In genomic region chr8:11911639-11912450, GRCm38 (mm10) we compare ENCODE assay signal across 9 mouse cellular contexts.
DNase-seq lines count a peak whose midpoint lies in the region; ATAC-seq and TF ChIP-seq lines count a peak whose summit lies in the region.
"Had no signal": no experiment of that assay in that cellular context is flagged by ENCODE, and none has a peak within 500 bp of the region (broad histone marks: within the 10 kb centered on the region; RNA-seq: fewer than 3 reads in every experiment).

No protein-coding gene starts in this region.

- no peak overlapping the region for H3K9ac ChIP-seq in midbrain, embryonic 11.5 days (ENCODE audit: low read length)
- H3K9ac ChIP-seq in liver, embryonic 16.5 days (ENCODE audit: low read depth, low read length) = no peak overlapping the region
- 0 out of 2 replicates have a peak overlapping the region, but pooled peaks have one; percentile 11 for H3K9ac ChIP-seq in midbrain, embryonic 13.5 days (replicated peaks)
- H3K9ac ChIP-seq: limb, embryonic 12.5 days had no signal

- ATAC-seq in midbrain, embryonic 11.5 days (ENCODE audit: low FRiP score) = no peak
- no peak for ATAC-seq in liver, embryonic 16.5 days (ENCODE audit: low read depth)
- no peak for ATAC-seq in midbrain, embryonic 13.5 days
- no peak for ATAC-seq in erythroid progenitor cell, adult 5-6 weeks (replicated peaks; ENCODE audit: low FRiP score, poor library complexity, severe bottlenecking)

- peak overlapping the region; percentile 55; the same call in 1 of the 2 replicates for H3K27ac ChIP-seq in midbrain, embryonic 10.5 days (replicated peaks)
- no peak overlapping the region for H3K27ac ChIP-seq in midbrain, embryonic 11.5 days (ENCODE audit: low read depth, low read length)
- H3K27ac ChIP-seq in liver, embryonic 16.5 days (ENCODE audit: low read length) = no peak overlapping the region
- H3K27ac ChIP-seq in midbrain, embryonic 13.5 days = peak overlapping the region; percentile 40; the same call in 1 of the 2 replicates
- no peak overlapping the region for H3K27ac ChIP-seq in thymus, adult 2 months (ENCODE audit: control insufficient read depth, insufficient read depth, low read length)
- H3K27ac ChIP-seq: limb, embryonic 12.5 days had no signal

- no peaks in the 10 kb centered on the region for H3K36me3 ChIP-seq in midbrain, embryonic 10.5 days
- no peaks in the 10 kb centered on the region for H3K36me3 ChIP-seq in midbrain, embryonic 11.5 days (ENCODE audit: control insufficient read depth, insufficient read depth, low read length)
- no peaks in the 10 kb centered on the region for H3K36me3 ChIP-seq in liver, embryonic 16.5 days (ENCODE audit: control insufficient read depth, insufficient read depth)
- no peaks in the 10 kb centered on the region for H3K36me3 ChIP-seq in midbrain, embryonic 13.5 days
- H3K36me3 ChIP-seq in thymus, adult 2 months (ENCODE audit: control insufficient read depth, insufficient read depth, low read length) = no peaks in the 10 kb centered on the region
- H3K36me3 ChIP-seq: limb, embryonic 12.5 days had no signal

- peaks cover 53% of the 10 kb centered on the region for H3K4me1 ChIP-seq in midbrain, embryonic 10.5 days
- peaks cover 42% of the 10 kb centered on the region for H3K4me1 ChIP-seq in midbrain, embryonic 11.5 days (ENCODE audit: control insufficient read depth, insufficient read depth, low read length)
- no peaks in the 10 kb centered on the region for H3K4me1 ChIP-seq in liver, embryonic 16.5 days (ENCODE audit: control insufficient read depth, low read depth, low read length)
- peaks cover 45% of the 10 kb centered on the region for H3K4me1 ChIP-seq in midbrain, embryonic 13.5 days (replicated peaks)
- no peaks in the 10 kb centered on the region for H3K4me1 ChIP-seq in thymus, adult 2 months (replicated peaks; ENCODE audit: control insufficient read depth, insufficient read depth, low read length)

- H3K4me2 ChIP-seq in midbrain, embryonic 11.5 days = no peak overlapping the region
- 0 out of 2 replicates have a peak overlapping the region, but pooled peaks have one; percentile 3 for H3K4me2 ChIP-seq in liver, embryonic 16.5 days (ENCODE audit: low read depth, low read length)
- H3K4me2 ChIP-seq in midbrain, embryonic 13.5 days (replicated peaks) = peak overlapping the region; percentile 47
- H3K4me2 ChIP-seq: limb, embryonic 12.5 days had no signal

- DNase-seq in midbrain, embryonic 10.5 days (ENCODE audit: low spot score) = peak; percentile 21
- DNase-seq in midbrain, embryonic 11.5 days (ENCODE audit: low spot score, missing footprints) = no peak
- no peak for DNase-seq in thymus, adult 2 months
- no peak for DNase-seq in natural killer cell, adult 2 months (ENCODE audit: low spot score in 2 of 2)
- DNase-seq: kidney, postnatal 4 days had no signal

- H3K4me3 ChIP-seq in midbrain, embryonic 10.5 days = no peak overlapping the region
- no peak overlapping the region for H3K4me3 ChIP-seq in midbrain, embryonic 11.5 days (ENCODE audit: low read depth, low read length)
- H3K4me3 ChIP-seq in liver, embryonic 16.5 days (ENCODE audit: low read depth, low read length) = no peak overlapping the region
- H3K4me3 ChIP-seq in midbrain, embryonic 13.5 days (replicated peaks) = no peak overlapping the region
- H3K4me3 ChIP-seq in thymus, adult 2 months (ENCODE audit: control insufficient read depth, insufficient read depth, low read length) = no peak overlapping the region
- H3K4me3 ChIP-seq: limb, embryonic 12.5 days had no signal

- H3K27me3 ChIP-seq in midbrain, embryonic 10.5 days (ENCODE audit: low read depth, poor library complexity, severe bottlenecking) = peaks cover 24% of the 10 kb centered on the region; the same call in 1 of the 2 replicates
- no peaks in the 10 kb centered on the region for H3K27me3 ChIP-seq in midbrain, embryonic 11.5 days (ENCODE audit: control insufficient read depth, insufficient read depth, low read length)
- no peaks in the 10 kb centered on the region for H3K27me3 ChIP-seq in liver, embryonic 16.5 days (ENCODE audit: control insufficient read depth, insufficient read depth, low read depth, low read length)
- 0 out of 2 replicates have a peak, but pooled peaks cover under 1% of the 10 kb centered on the region for H3K27me3 ChIP-seq in midbrain, embryonic 13.5 days
- no peaks in the 10 kb centered on the region for H3K27me3 ChIP-seq in thymus, adult 2 months (ENCODE audit: control insufficient read depth, insufficient read depth, low read length)

- no peak for TF ChIP-seq POLR2A in thymus, adult 2 months (IDR thresholded peaks at IDR 0.05; ENCODE audit: control insufficient read depth, extremely low read depth, insufficient read depth, low read length, poor library complexity)

- H3K9me3 ChIP-seq in midbrain, embryonic 10.5 days (replicated peaks) = no peaks in the 10 kb centered on the region
- H3K9me3 ChIP-seq in midbrain, embryonic 11.5 days (ENCODE audit: control insufficient read depth, low read length) = no peaks in the 10 kb centered on the region
- no peaks in the 10 kb centered on the region for H3K9me3 ChIP-seq in liver, embryonic 16.5 days (replicated peaks; ENCODE audit: control insufficient read depth, low read length)
- no peaks in the 10 kb centered on the region for H3K9me3 ChIP-seq in midbrain, embryonic 13.5 days
- H3K9me3 ChIP-seq: limb, embryonic 12.5 days had no signal

- WGBS in midbrain, embryonic 10.5 days = 78% methylated on average over 18 of the region's 18 CpGs
- 68% methylated on average over 18 of the region's 18 CpGs for WGBS in midbrain, embryonic 11.5 days
- WGBS in liver, embryonic 16.5 days (ENCODE audit: insufficient replicate concordance) = 60% methylated on average over 18 of the region's 18 CpGs
- WGBS in midbrain, embryonic 13.5 days = 45% methylated on average over 18 of the region's 18 CpGs
- 83% methylated on average over 18 of the region's 18 CpGs for WGBS in thymus, adult 2 months

- no peak for TF ChIP-seq CTCF in thymus, adult 2 months (IDR thresholded peaks at IDR 0.05; ENCODE audit: borderline replicate concordance, control insufficient read depth, extremely low read depth, insufficient read depth, low read length, poor library complexity)

Comparison
In these comparisons a context has a peak if more than half of its experiments do, and no peak if none do; other contexts are left out.
1. H3K27ac ChIP-seq: peak in midbrain, embryonic 10.5 days (single experiment) and midbrain, embryonic 13.5 days (single experiment); none in midbrain, embryonic 11.5 days (single experiment), liver, embryonic 16.5 days (single experiment) and thymus, adult 2 months (single experiment).